Mouse (Mus musculus) midbrain, embryonic 16.5 days (tissue): Measurements from ENCODE around the gene Smdt1. TPM values are rescaled to one million over a fixed set of nuclear protein-coding genes. Genes with fewer than 3 reads are reported as not detected.

Experiments
- ATAC-seq: fragments of 200-750 bp; cut with Nextera tagmentation; 2 replicates; pipeline ENCODE4 v1.8.0; 2017; ENCODE audit warnings: moderate TSS enrichment
- H3K27ac ChIP-seq: fragments of 300-500 bp; sonication (generic); 2 replicates; pipeline ENCODE4 v1.5.1; 2014; ENCODE audit warnings: mild to moderate bottlenecking, low read length, mixed read lengths
- H3K27me3 ChIP-seq: fragments of 300-500 bp; sonication (generic); 2 replicates; pipeline ENCODE4 v1.6.1; 2014; ENCODE audit warnings: low read depth, low read length, mixed read lengths; ENCODE audit not compliant: control insufficient read depth, insufficient read depth
- H3K36me3 ChIP-seq: fragments of 300-500 bp; sonication (generic); 2 replicates; pipeline ENCODE4 v1.6.1; 2014; ENCODE audit warnings: mild to moderate bottlenecking, low read length, moderate library complexity, mixed read lengths; ENCODE audit not compliant: control insufficient read depth, insufficient read depth
- H3K4me1 ChIP-seq: fragments of 300-500 bp; sonication (generic); 2 replicates; pipeline ENCODE4 v1.6.1; 2014; ENCODE audit warnings: mild to moderate bottlenecking, low read length, mixed read lengths; ENCODE audit not compliant: control insufficient read depth, insufficient read depth
- H3K4me2 ChIP-seq: fragments of 300-500 bp; sonication (generic); 2 replicates; pipeline ENCODE4 v1.6.1; 2014; ENCODE audit warnings: mild to moderate bottlenecking, low read length, mixed read lengths
- H3K4me3 ChIP-seq: fragments of 300-500 bp; sonication (generic); 2 replicates; pipeline ENCODE4 v1.5.1; 2014; ENCODE audit warnings: low read depth, mild to moderate bottlenecking, low read length, moderate library complexity, mixed read lengths
- H3K9ac ChIP-seq: fragments of 300-500 bp; sonication (generic); 2 replicates; pipeline ENCODE4 v1.6.1; 2014; ENCODE audit warnings: low read depth, low read length, mixed read lengths
- H3K9me3 ChIP-seq: fragments of 300-500 bp; sonication (generic); replicated peaks from 2 replicates; pipeline ENCODE4 v1.6.1; 2014; ENCODE audit warnings: mild to moderate bottlenecking, low read length, mixed read lengths; ENCODE audit not compliant: control insufficient read depth, poor library complexity, severe bottlenecking
- WGBS: fragments of 180-500 bp; shearing (Covaris S2); extraction: QIAGEN DNeasy Blood & Tissue Kit; methylation state at CpG from one replicate; pipeline ENCODE4 v1.1.7; 2014; 5-methylcytosine and 5-hydroxymethylcytosine counted together
- polyA plus RNA-seq: library from polyadenylated mRNA; unstranded; fragments of >200 nt; fragmentation: Nextera tagmentation; extraction: Ambion mirVana; gene quantifications from 2 replicates; pipeline ENCODE4 v1.2.1, GENCODE M21; 2015

Gene Smdt1
- polyA plus RNA-seq, 1 experiment from 2014 or later, result 320 TPM

DNA sequence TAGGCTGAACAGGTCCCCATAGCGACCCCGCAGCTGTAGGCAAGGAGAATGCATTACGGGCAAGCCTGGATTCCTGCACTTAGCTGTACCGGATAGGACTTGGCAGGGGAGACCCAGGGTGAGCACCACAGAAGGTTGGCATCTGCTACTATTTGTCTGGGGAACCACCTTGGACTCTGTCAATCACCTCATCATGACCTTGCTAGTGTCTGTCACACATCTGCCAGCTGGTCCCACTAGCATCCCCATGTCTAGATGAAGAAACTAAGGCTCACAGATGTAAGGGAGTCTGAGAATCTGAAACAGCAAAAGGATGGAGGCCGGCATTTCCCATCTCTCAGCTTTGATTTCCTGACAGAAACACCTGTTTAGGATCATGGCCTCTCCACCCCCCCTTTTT, 35.7 kb downstream of the Smdt1 start:
- WGBS, result 76% methylated on average over 5 of the region's 5 CpGs

DNA sequence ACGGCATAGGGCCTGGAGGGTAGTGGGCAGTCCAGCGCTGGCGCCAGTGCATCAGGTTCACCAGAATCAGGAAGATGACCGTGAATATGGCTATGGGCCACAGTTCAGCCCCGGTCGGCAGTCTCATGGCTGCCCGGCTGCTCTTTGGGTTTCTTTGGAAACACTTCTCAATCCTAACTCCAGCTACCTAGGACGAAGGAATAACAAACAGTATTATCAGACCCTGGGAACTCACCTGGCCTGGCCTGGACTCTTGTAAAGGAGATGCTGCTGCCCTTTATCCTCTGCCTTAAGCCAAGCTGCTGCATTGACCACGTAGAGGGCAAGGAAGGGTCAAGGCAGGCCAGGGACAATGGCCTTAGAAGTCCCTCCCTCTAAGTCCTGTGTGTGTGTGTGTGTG, 37.1 kb downstream of the Smdt1 start:
- Histone ChIP-seq H3K36me3 (no peaks in the 10 kb centered on the region), H3K4me1 (no peaks in the 10 kb centered on the region; the same call in 1 of the 2 replicates), H3K27me3 (no peaks in the 10 kb centered on the region), H3K4me2 (no peak overlapping the region), H3K27ac (no peak overlapping the region), H3K9me3 (no peaks in the 10 kb centered on the region), H3K4me3 (no peak overlapping the region), H3K9ac (no peak overlapping the region)
- ATAC-seq, result no peak
- 87% methylated on average over 9 of the region's 9 CpGs for WGBS

More for the DNA sequence above, 35.7 kb downstream of the Smdt1 start:
- Histone ChIP-seq H3K4me3 (no peak overlapping the region), H3K4me1 (no peaks in the 10 kb centered on the region), H3K27me3 (no peaks in the 10 kb centered on the region), H3K9ac (no peak overlapping the region), H3K9me3 (no peaks in the 10 kb centered on the region), H3K4me2 (no peak overlapping the region), H3K27ac (no peak overlapping the region), H3K36me3 (no peaks in the 10 kb centered on the region)
- no peak for ATAC-seq

DNA sequence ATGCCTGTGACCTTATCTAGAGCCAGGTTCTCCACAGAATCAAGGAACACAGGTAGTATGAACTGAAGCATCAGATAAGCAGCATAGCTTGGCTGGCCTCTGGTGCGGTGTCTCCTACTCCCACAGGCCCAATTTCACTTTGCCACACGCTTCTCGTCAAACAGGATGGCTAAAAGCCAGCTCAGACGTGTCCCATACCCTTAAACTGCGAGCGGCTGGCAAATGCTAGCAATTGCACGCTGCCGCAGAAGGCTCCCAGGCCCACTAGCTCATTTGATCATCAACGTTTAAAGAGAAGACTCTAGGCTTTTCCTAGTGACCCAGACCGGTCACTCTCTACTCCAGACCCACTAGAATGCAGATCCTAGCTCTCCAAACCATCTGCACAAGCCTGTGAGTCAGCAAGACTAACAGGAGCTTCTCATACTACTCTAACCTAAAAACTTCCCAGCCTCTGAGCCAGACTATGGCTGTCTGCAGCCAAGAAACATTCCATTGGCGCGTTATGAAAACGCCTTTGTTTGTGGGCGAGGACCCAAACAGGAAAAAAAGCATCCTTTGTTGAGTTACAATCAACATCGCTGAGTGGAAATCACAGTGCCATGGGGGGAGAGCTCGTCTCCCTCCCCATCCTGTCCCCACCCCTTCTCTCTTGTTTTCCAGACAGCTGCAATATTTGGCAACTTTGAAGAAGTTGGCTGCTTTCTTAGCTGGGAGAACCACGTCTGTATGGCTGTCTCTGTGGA, 37.8 kb downstream of the Smdt1 start:
- WGBS, result 66% methylated on average over 17 of the region's 17 CpGs
- peaks cover 3% of the 10 kb centered on the region; the same call in 1 of the 2 replicates for H3K4me1 ChIP-seq
- H3K36me3 ChIP-seq, result no peaks in the 10 kb centered on the region
- ATAC-seq, result no peak
- no peak overlapping the region for H3K4me3 ChIP-seq
- no peak overlapping the region for H3K27ac ChIP-seq
- H3K27me3 ChIP-seq, result no peaks in the 10 kb centered on the region
- H3K9ac ChIP-seq, result no peak overlapping the region
- no peak overlapping the region for H3K4me2 ChIP-seq
- H3K9me3 ChIP-seq, result no peaks in the 10 kb centered on the region

DNA sequence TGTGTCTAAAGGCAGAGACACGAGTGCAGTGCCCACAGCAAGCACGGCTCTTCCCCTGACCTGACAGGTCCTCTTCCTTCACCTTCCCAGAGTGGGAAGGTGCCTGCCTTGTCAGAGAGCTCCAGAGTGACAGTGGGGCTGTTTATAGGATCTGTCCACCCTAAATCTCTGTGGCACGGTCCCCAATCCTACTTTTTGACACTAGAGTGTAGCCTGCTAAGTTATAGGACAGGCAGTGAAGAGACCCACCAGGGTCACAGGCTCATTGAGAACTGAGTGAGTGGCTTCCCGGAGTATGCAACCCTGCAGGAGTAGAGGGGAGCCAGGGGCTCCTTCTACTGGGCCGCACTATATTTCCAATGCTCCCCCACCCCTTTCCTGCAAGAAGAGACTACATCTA, 38.9 kb downstream of the Smdt1 start:
- Histone ChIP-seq H3K36me3 (no peaks in the 10 kb centered on the region), H3K4me1 (peaks cover 3% of the 10 kb centered on the region; the same call in 1 of the 2 replicates), H3K4me3 (no peak overlapping the region), H3K4me2 (no peak overlapping the region), H3K27me3 (no peaks in the 10 kb centered on the region), H3K27ac (no peak overlapping the region), H3K9me3 (no peaks in the 10 kb centered on the region), H3K9ac (no peak overlapping the region)
- ATAC-seq, result no peak
- 84% methylated on average over 5 of the region's 5 CpGs for WGBS

DNA sequence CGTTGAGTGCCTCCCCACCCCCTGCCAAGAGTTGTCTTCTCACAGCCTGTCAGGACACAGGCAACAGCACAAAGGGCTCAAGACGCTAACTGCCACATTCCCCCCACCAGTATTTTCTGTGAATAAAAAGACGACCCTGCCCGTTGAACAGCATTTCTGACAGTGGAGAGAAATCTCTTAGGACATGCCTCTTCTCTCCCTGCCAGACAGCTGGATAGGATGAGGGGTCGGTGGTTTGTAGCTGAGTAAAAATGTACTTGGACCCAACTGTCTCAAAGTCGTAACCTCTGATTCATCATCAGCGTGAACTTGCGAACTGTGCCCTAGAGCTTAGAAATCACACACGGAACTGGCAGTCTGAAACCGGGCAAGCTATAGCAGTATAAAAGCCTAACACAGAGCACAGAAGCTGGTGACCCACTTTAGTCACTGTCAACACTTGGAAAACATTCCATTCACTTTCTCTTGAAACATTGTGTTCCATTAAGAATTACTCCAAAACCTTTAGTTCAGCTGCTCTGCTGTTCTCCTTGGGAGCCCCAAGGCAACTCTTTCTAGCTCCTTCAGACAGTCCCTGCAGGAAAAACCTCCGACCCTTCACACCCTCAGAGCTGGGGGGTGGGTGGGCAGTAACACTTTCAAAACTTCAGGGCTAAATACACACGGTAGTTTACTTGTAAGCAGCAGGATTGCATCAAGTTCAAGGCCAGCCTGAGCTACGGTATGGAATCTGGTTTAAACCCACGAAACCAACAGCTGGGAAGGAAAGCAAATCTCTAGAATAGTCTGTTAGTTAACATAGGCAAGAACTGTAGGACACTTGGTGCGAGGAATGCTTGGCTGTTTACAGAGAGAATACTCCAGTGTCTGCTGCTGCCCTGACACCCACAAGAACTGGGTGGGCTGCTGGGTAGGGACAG, 39.8 kb downstream of the Smdt1 start:
- WGBS, result 52% methylated on average over 15 of the region's 15 CpGs
- H3K9ac ChIP-seq, result no peak overlapping the region
- no peaks in the 10 kb centered on the region for H3K36me3 ChIP-seq
- 0 out of 2 replicates have a peak overlapping the region, but pooled peaks have one; percentile 15 for H3K27ac ChIP-seq
- H3K9me3 ChIP-seq, result no peaks in the 10 kb centered on the region
- ATAC-seq, result no peak
- no peak overlapping the region for H3K4me2 ChIP-seq
- H3K27me3 ChIP-seq, result no peaks in the 10 kb centered on the region
- H3K4me1 ChIP-seq, result peaks cover 3% of the 10 kb centered on the region; the same call in 1 of the 2 replicates
- no peak overlapping the region for H3K4me3 ChIP-seq

DNA sequence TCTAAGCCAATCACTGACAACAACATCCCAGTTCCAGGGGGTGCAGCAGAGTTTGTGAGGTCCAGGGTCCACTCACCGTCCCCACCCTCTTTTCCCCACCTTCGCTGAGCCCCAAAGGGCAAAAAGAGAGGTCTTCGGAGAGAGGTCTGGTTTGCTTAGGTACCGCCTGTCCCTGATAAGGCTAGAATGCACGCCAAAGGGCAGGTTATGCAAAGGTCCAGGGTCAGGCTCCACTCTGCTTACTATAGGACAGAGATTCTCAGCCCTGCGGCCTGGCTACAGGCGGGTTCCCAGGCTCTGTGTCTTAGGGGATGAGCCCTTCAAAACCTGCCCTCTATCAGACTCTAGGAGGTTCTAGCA, 40.7 kb downstream of the Smdt1 start:
- H3K36me3 ChIP-seq, result no peaks in the 10 kb centered on the region
- no peaks in the 10 kb centered on the region for H3K9me3 ChIP-seq
- H3K4me1 ChIP-seq, result peaks cover 3% of the 10 kb centered on the region; the same call in 1 of the 2 replicates
- H3K4me3 ChIP-seq, result peak overlapping the region; percentile 32
- no peaks in the 10 kb centered on the region for H3K27me3 ChIP-seq
- H3K27ac ChIP-seq, result no peak overlapping the region
- 0 out of 2 replicates have a peak, but pooled peaks have one; percentile 11 for ATAC-seq
- peak overlapping the region; percentile 65; the same call in 1 of the 2 replicates for H3K4me2 ChIP-seq
- 0 out of 2 replicates have a peak overlapping the region, but pooled peaks have one; percentile 45 for H3K9ac ChIP-seq
- WGBS, result 16% methylated on average over 7 of the region's 7 CpGs

DNA sequence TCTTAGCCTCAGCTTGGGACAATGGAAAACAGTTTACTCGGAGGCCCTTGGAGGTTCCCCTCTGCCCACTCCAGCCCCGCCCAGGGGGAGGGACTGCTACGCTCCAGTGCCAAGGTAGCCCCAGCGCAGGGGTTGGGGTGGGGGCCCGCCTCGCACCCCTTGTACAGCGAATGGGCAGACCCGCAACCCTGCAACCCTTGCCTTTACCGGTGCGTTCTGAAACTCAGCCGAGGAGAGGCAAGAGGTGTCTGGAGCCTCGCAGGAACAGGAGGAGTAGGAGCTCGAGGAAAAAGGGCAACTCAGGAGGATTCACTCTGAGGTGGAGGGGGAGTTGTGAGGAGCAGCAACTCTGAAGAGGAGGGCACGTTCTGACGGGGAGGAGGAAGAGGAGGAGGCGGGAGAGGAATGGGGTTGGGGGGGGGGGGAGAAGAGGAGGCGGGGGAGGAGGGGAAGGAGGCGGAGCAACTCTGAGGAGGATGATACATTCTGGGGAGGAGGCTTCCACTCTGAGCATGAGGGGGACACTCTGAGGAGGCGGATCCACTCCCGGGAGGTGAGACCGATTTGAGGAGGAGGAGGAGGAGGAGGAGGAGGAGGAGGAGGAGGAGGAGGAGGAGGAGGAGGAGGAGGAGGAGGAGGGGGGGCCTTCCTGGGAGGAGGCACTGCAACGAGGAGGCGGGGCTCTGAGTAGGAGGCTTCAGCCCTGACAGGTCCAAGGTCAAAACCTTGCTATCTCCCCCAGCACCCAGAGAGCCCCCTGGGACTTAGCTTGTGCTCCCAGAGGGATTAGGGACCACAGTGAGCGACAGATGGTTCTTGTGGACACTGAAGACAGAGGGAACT, 41.3 kb downstream of the Smdt1 start, which contains the start of gene Cyp2d22:
Gene Cyp2d22, minus strand, starts transcription at position 390 of the 843 bp plus-strand sequence.
- Histone ChIP-seq H3K4me3 (peak within 1 kb of the TSS; percentile 32), H3K4me1 (peaks cover 3% of the 10 kb centered on the region; the same call in 1 of the 2 replicates), H3K9me3 (no peaks in the 10 kb centered on the region), H3K27me3 (no peaks in the 10 kb centered on the region), H3K36me3 (no peaks in the 10 kb centered on the region), H3K4me2 (peak within 1 kb of the TSS; percentile 65), H3K9ac (peak within 1 kb of the TSS; percentile 45), H3K27ac (no peak within 1 kb of the TSS)
- 3% methylated on average over 16 of the region's 24 CpGs for WGBS
- ATAC-seq, result peak; percentile 32; the same call in 1 of the 2 replicates

DNA sequence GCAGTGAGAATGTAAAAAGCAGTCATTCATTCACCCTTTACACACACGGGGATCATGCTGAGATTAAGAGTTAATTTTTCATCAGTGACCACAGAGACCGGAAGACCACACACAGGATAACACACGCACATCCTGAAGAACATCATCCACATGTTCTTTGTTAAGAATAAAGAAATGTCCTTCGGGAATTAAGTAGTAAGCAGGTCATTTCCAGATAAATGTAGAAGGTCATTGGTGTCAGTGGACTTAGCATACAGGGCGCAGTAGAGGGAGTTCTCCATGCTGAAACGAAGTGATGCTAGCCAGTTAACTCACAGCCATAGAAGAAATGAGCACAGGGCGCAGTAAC, 41.9 kb downstream of the Smdt1 start:
- Histone ChIP-seq H3K27ac (no peak overlapping the region), H3K4me2 (peak overlapping the region; percentile 65), H3K4me3 (peak overlapping the region; percentile 32), H3K9ac (peak overlapping the region; percentile 42), H3K9me3 (no peaks in the 10 kb centered on the region), H3K4me1 (peaks cover 3% of the 10 kb centered on the region; the same call in 1 of the 2 replicates), H3K36me3 (no peaks in the 10 kb centered on the region), H3K27me3 (no peaks in the 10 kb centered on the region)
- no peak for ATAC-seq
- 29% methylated on average over 7 of the region's 7 CpGs for WGBS
